Mouse (Mus musculus): Measurements from ENCODE around the gene Lipc.

DNA sequence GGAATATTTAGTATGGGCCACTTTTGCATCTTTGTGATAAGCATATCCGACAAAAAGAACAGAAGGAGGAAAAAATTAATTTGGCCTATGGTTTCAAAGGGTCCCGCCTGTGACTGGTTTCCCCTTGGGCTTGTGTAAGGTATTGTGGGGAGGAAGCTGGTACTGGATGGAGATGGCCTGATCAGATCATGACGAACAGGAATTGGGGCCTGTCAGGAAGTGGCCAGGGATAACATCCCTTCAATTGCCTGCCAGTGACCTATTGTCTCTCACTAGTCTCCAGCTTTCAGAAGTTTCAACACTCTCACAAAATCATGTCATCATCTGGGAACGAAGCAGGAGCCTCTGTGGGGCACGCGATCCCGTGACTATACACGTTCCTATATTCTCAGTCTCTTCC lies 2.7 kb downstream of the Lipc start:
- TF ChIP-seq CTCF (IDR thresholded peaks at IDR 0.05) (no peak), POLR2A (IDR thresholded peaks at IDR 0.05; ENCODE audit: insufficient read depth, low read depth, low read length) (no peak), EP300 (IDR thresholded peaks at IDR 0.05; ENCODE audit: insufficient read depth, low read depth, low read length) (no peak)
